Mouse (Mus musculus): Measurements from ENCODE around the gene Gm42715. TPM values are rescaled to one million over a fixed set of nuclear protein-coding genes. Genes with fewer than 3 reads are reported as not detected.

Gene Gm42715
- polyA plus RNA-seq, 1 experiment from 2014 or later = 21.1 TPM

- no peak for ATAC-seq
- no peaks in the 10 kb centered on the region for H3K27me3 ChIP-seq
- in situ Hi-C loops (cut with MboI; ENCODE audit: low pct_unique_long_range_greater_than_20kb) = no loop called here
- TF ChIP-seq CTCF (IDR thresholded peaks at IDR 0.05) = no peak
- POLR2A ChIA-PET = interaction anchor here (2.5 kb wide), 1 partner anchor 9 kb away, joined by 7 read pairs; no protein-coding TSS in a partner anchor
- no peak for DNase-seq (ENCODE audit: low read depth, low spot score)
- CTCF ChIA-PET = interaction anchor here (1.3 kb wide), 1 partner anchor 14 kb away, joined by 4 read pairs; the partner anchor contains the start of gene Zfp629
Observed at GRCm38 (mm10) chr7:127601735-127602134, 82.4 kb downstream of the Gm42715 start.

GRCm38 (mm10) chr7:127602903-127603302, 83.5 kb downstream of the Gm42715 start:
- no peaks in the 10 kb centered on the region for H3K27me3 ChIP-seq
- no peak for ATAC-seq
- TF ChIP-seq CTCF (IDR thresholded peaks at IDR 0.05) = no peak
- in situ Hi-C loops (cut with MboI; ENCODE audit: low pct_unique_long_range_greater_than_20kb) = no loop called here
- DNase-seq (ENCODE audit: low read depth, low spot score) = no peak
- ChIA-PET POLR2A (interaction anchor here (2.2 to 2.5 kb wide), 2 partner anchors 11 kb away, joined by 7 read pairs; no protein-coding TSS in a partner anchor), CTCF (interaction anchor here (0.9 to 1.4 kb wide), 2 partner anchors 11 to 13 kb away, joined by 3 read pairs; partner anchors contain the start of gene Zfp629)

- POLR2A ChIA-PET = interaction anchor here (0.9 to 2.2 kb wide), 3 partner anchors 8 to 12 kb away, joined by 3 to 7 read pairs (median 4); no protein-coding TSS in a partner anchor
- TF ChIP-seq CTCF (IDR thresholded peaks at IDR 0.05) = no peak
- DNase-seq (ENCODE audit: low read depth, low spot score) (no peak), ATAC-seq (no peak)
- H3K27me3 ChIP-seq = no peaks in the 10 kb centered on the region
- CTCF ChIA-PET = interaction anchor here (1.5 kb wide), 1 partner anchor 14 kb away, joined by 3 read pairs; no protein-coding TSS in a partner anchor
- in situ Hi-C loops (cut with MboI; ENCODE audit: low pct_unique_long_range_greater_than_20kb) = no loop called here
Observed at GRCm38 (mm10) chr7:127604256-127604655, 84.9 kb downstream of the Gm42715 start.

- no peak for ATAC-seq
- ChIA-PET POLR2A (interaction anchor here (0.5 kb wide), 1 partner anchor 132 kb away, joined by 4 read pairs; no protein-coding TSS in a partner anchor), CTCF (no interaction called here)
- in situ Hi-C loops (cut with MboI; ENCODE audit: low pct_unique_long_range_greater_than_20kb) = no loop called here
- no peak for TF ChIP-seq CTCF (IDR thresholded peaks at IDR 0.05)
- no peaks in the 10 kb centered on the region for H3K27me3 ChIP-seq
- DNase-seq (ENCODE audit: low read depth, low spot score) = no peak
Observed at GRCm38 (mm10) chr7:127607150-127607549, 87.8 kb downstream of the Gm42715 start.

GRCm38 (mm10) chr7:127611011-127611410, 91.6 kb downstream of the Gm42715 start:
- DNase-seq (ENCODE audit: low read depth, low spot score) = no peak
- ChIA-PET POLR2A (no interaction called here), CTCF (interaction anchor here (0.9 kb wide), 1 partner anchor 12 kb away, joined by 3 read pairs; no protein-coding TSS in a partner anchor)
- TF ChIP-seq CTCF (IDR thresholded peaks at IDR 0.05) = no peak
- H3K27me3 ChIP-seq = no peaks in the 10 kb centered on the region
- ATAC-seq = no peak
- in situ Hi-C loops (cut with MboI; ENCODE audit: low pct_unique_long_range_greater_than_20kb) = no loop called here

GRCm38 (mm10) chr7:127611561-127611960, 92.2 kb downstream of the Gm42715 start:
- ATAC-seq (no peak), DNase-seq (ENCODE audit: low read depth, low spot score) (no peak)
- CTCF ChIA-PET = no interaction called here
- POLR2A ChIA-PET = no interaction called here
- in situ Hi-C loops (cut with MboI; ENCODE audit: low pct_unique_long_range_greater_than_20kb) = no loop called here
- TF ChIP-seq CTCF (IDR thresholded peaks at IDR 0.05) = no peak
- no peaks in the 10 kb centered on the region for H3K27me3 ChIP-seq

DNA sequence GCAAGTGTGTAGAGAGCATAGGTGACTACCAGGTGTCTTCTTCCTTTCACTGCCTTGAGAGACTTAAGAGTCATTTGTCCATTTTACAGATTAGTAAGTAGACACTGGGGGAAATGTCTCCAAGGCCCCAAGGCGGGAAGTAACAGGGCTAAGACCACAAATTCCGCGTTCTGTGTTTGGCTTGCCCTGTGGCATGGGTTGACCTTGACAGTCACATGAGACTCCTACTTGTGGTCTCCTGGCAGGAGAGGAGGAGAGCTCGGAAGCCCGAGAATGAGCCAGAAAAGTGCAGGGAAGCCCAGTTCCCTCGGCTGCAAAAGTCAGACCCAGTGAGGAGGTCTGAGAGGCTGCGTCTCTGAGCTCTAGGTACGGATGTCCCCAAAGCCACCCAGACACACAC, 94.1 kb downstream of the Gm42715 start:
- in situ Hi-C loops (cut with MboI; ENCODE audit: low pct_unique_long_range_greater_than_20kb) = no loop called here
- CTCF ChIA-PET = interaction anchor here (1.1 to 1.4 kb wide), 2 partner anchors 26 to 43 kb away, joined by 3 to 4 read pairs; no protein-coding TSS in a partner anchor
- no peak for ATAC-seq
- POLR2A ChIA-PET = interaction anchor here (0.6 to 1.6 kb wide), 2 partner anchors 9 to 49 kb away, joined by 3 to 7 read pairs; no protein-coding TSS in a partner anchor
- no peak for TF ChIP-seq CTCF (IDR thresholded peaks at IDR 0.05)
- DNase-seq (ENCODE audit: low read depth, low spot score) = no peak
- no peaks in the 10 kb centered on the region for H3K27me3 ChIP-seq

DNA sequence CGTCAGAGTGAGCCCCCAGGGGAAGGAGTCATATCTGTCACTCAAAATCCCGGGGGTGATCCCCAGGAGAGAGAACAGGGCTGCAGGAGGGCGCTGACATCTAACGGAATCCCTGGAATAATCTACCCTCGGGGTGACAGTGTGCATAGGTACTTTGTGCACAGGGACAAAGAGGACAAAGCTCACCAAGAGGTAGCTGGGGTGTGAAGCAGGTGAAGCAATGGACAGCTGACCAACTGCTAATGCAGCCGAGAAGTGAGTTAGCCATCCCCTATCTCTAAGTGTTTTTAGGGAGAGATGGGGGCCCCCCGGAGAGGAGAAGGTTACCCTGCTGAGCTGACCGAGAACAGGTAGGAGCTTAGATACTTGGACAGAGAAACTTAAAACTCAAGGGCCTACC, 94.7 kb downstream of the Gm42715 start:
- ChIA-PET POLR2A (interaction anchor here (0.8 to 1.6 kb wide), 2 partner anchors 10 to 23 kb away, joined by 4 to 7 read pairs; no protein-coding TSS in a partner anchor), CTCF (interaction anchor here (1.1 kb wide), 1 partner anchor 43 kb away, joined by 3 read pairs; no protein-coding TSS in a partner anchor)
- in situ Hi-C loops (cut with MboI; ENCODE audit: low pct_unique_long_range_greater_than_20kb) = no loop called here
- ATAC-seq (no peak), DNase-seq (ENCODE audit: low read depth, low spot score) (no peak)
- TF ChIP-seq CTCF (IDR thresholded peaks at IDR 0.05) = no peak
- H3K27me3 ChIP-seq = no peaks in the 10 kb centered on the region

GRCm38 (mm10) chr7:127614511-127614890, 95.1 kb downstream of the Gm42715 start:
- no peaks in the 10 kb centered on the region for H3K27me3 ChIP-seq
- ChIA-PET CTCF (interaction anchor here (1.1 kb wide), 1 partner anchor 42 kb away, joined by 3 read pairs; no protein-coding TSS in a partner anchor), POLR2A (interaction anchor here (0.8 to 1.6 kb wide), 5 partner anchors 10 to 97 kb away, joined by 4 to 7 read pairs (median 4); no protein-coding TSS in a partner anchor)
- TF ChIP-seq CTCF (IDR thresholded peaks at IDR 0.05) = no peak
- in situ Hi-C loops (cut with MboI; ENCODE audit: low pct_unique_long_range_greater_than_20kb) = no loop called here
- ATAC-seq (peak; percentile 15), DNase-seq (ENCODE audit: low read depth, low spot score) (no peak)

DNA sequence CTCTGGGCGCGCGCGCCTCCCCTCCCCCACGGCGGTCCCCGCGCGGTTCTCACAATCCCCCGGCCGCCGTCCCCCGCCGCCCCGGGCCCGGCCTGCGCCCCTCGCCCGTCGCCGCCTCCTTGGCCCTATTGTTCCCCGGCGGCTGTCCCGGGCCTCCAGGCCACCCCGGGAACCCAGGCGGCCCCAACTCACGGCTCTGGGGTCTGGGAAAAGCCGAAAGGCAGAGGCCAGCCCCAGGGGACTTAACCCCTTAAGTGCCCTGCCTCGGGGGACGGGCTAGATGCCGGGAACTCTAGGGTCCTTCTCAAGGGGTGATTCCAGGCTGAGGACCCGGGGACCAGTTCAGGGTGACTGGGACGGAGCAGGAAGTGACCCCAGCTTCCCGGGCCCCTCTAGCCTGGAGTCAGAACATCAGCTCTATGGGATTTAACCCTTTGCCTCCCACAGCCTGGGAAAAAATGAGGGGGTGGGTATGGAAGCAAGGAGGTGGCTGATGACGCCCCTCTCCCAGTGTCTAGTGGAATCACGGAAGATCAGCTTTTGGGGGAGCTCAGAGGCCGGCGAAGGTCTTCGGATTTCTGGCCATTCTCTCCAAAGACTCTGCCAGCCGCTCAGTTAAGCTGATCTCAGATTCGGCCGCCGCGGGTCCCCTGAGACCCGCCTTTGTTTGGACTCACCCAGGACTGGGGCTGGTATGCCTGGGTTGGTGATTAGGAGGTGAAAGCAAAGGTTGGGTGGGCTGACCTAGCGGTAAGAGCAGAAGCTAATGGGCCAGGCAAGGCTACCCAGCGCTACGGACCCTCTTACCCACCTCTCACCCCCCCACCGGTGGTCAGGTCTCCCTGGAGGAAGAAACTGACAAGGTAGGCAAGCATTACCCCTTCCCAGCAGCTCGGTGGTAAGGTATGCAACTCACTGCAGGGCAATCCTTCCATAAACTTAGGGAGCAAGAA, 95.8 kb downstream of the Gm42715 start, which contains the start of gene Zfp629:
Zfp629 (minus strand) TSS at position 907 of the 953 bp plus-strand sequence.
- no peak for TF ChIP-seq CTCF (IDR thresholded peaks at IDR 0.05)
- DNase-seq (ENCODE audit: low read depth, low spot score) = peak; percentile 38
- in situ Hi-C loops (cut with MboI; ENCODE audit: low pct_unique_long_range_greater_than_20kb) = no loop called here

More for the DNA sequence above, 95.8 kb downstream of the Gm42715 start, which contains the start of gene Zfp629:
- ATAC-seq = peak; percentile 62
- no peaks in the 10 kb centered on the region for H3K27me3 ChIP-seq
- POLR2A ChIA-PET = interaction anchor here (0.7 to 1.6 kb wide), 7 partner anchors 11 to 96 kb away, joined by 3 to 7 read pairs (median 4); no protein-coding TSS in a partner anchor
- CTCF ChIA-PET = interaction anchor here (1.0 to 1.8 kb wide), 5 partner anchors 12 to 60 kb away, joined by 3 to 4 read pairs (median 3); no protein-coding TSS in a partner anchor

Data from Patski (cell line).